Mouse (Mus musculus): ENCODE results near the gene Znrd1. TPM values are rescaled to one million over a fixed set of nuclear protein-coding genes. Genes with fewer than 3 reads are reported as not detected.
"Not testable (repeated sequence)": the region's sequence is repeated elsewhere in the genome, so short reads cannot be mapped to it uniquely, and the experiment has no call there.

The Znrd1 gene
- polyA plus RNA-seq, 1 experiment from 2014 or later: 87.9 TPM

- Histone ChIP-seq H3K4me3 (ENCODE audit: low read depth, low read length) (no peak overlapping the region), H3K27me3 (replicated peaks; ENCODE audit: control insufficient read depth, insufficient read depth, low read length) (peaks cover 7% of the 10 kb centered on the region), H3K9ac (ENCODE audit: low read length) (no peak overlapping the region), H3K36me3 (ENCODE audit: control insufficient read depth, insufficient read depth, low read length) (no peaks in the 10 kb centered on the region), H3K4me1 (ENCODE audit: control insufficient read depth, insufficient read depth, low read length) (no peaks in the 10 kb centered on the region), H3K27ac (ENCODE audit: low read depth, low read length) (no peak overlapping the region), H3K4me2 (ENCODE audit: low read length) (no peak overlapping the region), H3K9me3 (replicated peaks; ENCODE audit: control insufficient read depth, low read length) (no peaks in the 10 kb centered on the region)
- ATAC-seq (no peak), DNase-seq (ENCODE audit: low spot score) (no peak)
- WGBS: 87% methylated on average over 4 of the region's 4 CpGs
These were observed 35.5 kb upstream of the Znrd1 start for GRCm38 (mm10) chr17:36993770-36994325.

GRCm38 (mm10) chr17:36992336-36993104 lies 34.2 kb upstream of the Znrd1 start:
- ATAC-seq (no peak), DNase-seq (ENCODE audit: low spot score) (no peak)
- 79% methylated on average over 3 of the region's 3 CpGs for WGBS
- Histone ChIP-seq H3K4me2 (ENCODE audit: low read length) (no peak overlapping the region), H3K4me3 (ENCODE audit: low read depth, low read length) (no peak overlapping the region), H3K9me3 (replicated peaks; ENCODE audit: control insufficient read depth, low read length) (no peaks in the 10 kb centered on the region), H3K9ac (ENCODE audit: low read length) (no peak overlapping the region), H3K27ac (ENCODE audit: low read depth, low read length) (no peak overlapping the region), H3K36me3 (ENCODE audit: control insufficient read depth, insufficient read depth, low read length) (no peaks in the 10 kb centered on the region), H3K27me3 (replicated peaks; ENCODE audit: control insufficient read depth, insufficient read depth, low read length) (peaks cover 17% of the 10 kb centered on the region), H3K4me1 (ENCODE audit: control insufficient read depth, insufficient read depth, low read length) (no peaks in the 10 kb centered on the region)

- H3K9me3 ChIP-seq (replicated peaks; ENCODE audit: control insufficient read depth, low read length); H3K4me3 ChIP-seq (ENCODE audit: low read depth, low read length); H3K9ac ChIP-seq (ENCODE audit: low read length); H3K36me3 ChIP-seq (ENCODE audit: control insufficient read depth, insufficient read depth, low read length); H3K4me2 ChIP-seq (ENCODE audit: low read length); ATAC-seq; H3K27ac ChIP-seq (ENCODE audit: low read depth, low read length); DNase-seq (ENCODE audit: low spot score); H3K4me1 ChIP-seq (ENCODE audit: control insufficient read depth, insufficient read depth, low read length): not testable (repeated sequence)
- 91% methylated on average over 5 of the region's 6 CpGs for WGBS
- peaks cover 17% of the 10 kb centered on the region for H3K27me3 ChIP-seq (replicated peaks; ENCODE audit: control insufficient read depth, insufficient read depth, low read length)
These were observed 32.3 kb upstream of the Znrd1 start for GRCm38 (mm10) chr17:36990630-36991029.

- Histone ChIP-seq H3K9ac (ENCODE audit: low read length) (0 out of 2 replicates have a peak within 1 kb of the TSS, but pooled peaks have one; percentile 8), H3K27ac (ENCODE audit: low read depth, low read length) (no peak within 1 kb of the TSS), H3K4me2 (ENCODE audit: low read length) (0 out of 2 replicates have a peak within 1 kb of the TSS, but pooled peaks have one; percentile 12), H3K36me3 (ENCODE audit: control insufficient read depth, insufficient read depth, low read length) (no peaks in the 10 kb centered on the region), H3K27me3 (replicated peaks; ENCODE audit: control insufficient read depth, insufficient read depth, low read length) (peaks cover 17% of the 10 kb centered on the region), H3K9me3 (replicated peaks; ENCODE audit: control insufficient read depth, low read length) (no peaks in the 10 kb centered on the region), H3K4me1 (ENCODE audit: control insufficient read depth, insufficient read depth, low read length) (no peaks in the 10 kb centered on the region), H3K4me3 (ENCODE audit: low read depth, low read length) (no peak within 1 kb of the TSS)
- ATAC-seq: no peak
- DNase-seq (ENCODE audit: low spot score): no peak
- 27% methylated on average over 5 of the region's 5 CpGs for WGBS
These were observed 31.1 kb upstream of the Znrd1 start, which contains the start of gene H2-M5 for GRCm38 (mm10) chr17:36989437-36989836. H2-M5 (minus strand) TSS chr17:36989537.

- H3K4me2 ChIP-seq (ENCODE audit: low read length): 0 out of 2 replicates have a peak overlapping the region, but pooled peaks have one; percentile 12
- ATAC-seq (no peak), DNase-seq (ENCODE audit: low spot score) (no peak)
- no peaks in the 10 kb centered on the region for H3K36me3 ChIP-seq (ENCODE audit: control insufficient read depth, insufficient read depth, low read length)
- no peaks in the 10 kb centered on the region for H3K9me3 ChIP-seq (replicated peaks; ENCODE audit: control insufficient read depth, low read length)
- H3K27ac ChIP-seq (ENCODE audit: low read depth, low read length): no peak overlapping the region
- 8% methylated on average over 24 of the region's 24 CpGs for WGBS
- no peak overlapping the region for H3K4me3 ChIP-seq (ENCODE audit: low read depth, low read length)
- no peaks in the 10 kb centered on the region for H3K4me1 ChIP-seq (ENCODE audit: control insufficient read depth, insufficient read depth, low read length)
- H3K9ac ChIP-seq (ENCODE audit: low read length): 0 out of 2 replicates have a peak overlapping the region, but pooled peaks have one; percentile 8
- peaks cover 17% of the 10 kb centered on the region for H3K27me3 ChIP-seq (replicated peaks; ENCODE audit: control insufficient read depth, insufficient read depth, low read length)
These were observed 30.1 kb upstream of the Znrd1 start for GRCm38 (mm10) chr17:36988475-36988874.

GRCm38 (mm10) chr17:36982253-36983155 lies 24.1 kb upstream of the Znrd1 start:
- DNase-seq (ENCODE audit: low spot score): no peak

GRCm38 (mm10) chr17:36981845-36982244 lies 23.5 kb upstream of the Znrd1 start:
- Histone ChIP-seq H3K27ac (ENCODE audit: low read depth, low read length) (no peak overlapping the region), H3K4me1 (ENCODE audit: control insufficient read depth, insufficient read depth, low read length) (no peaks in the 10 kb centered on the region), H3K4me3 (ENCODE audit: low read depth, low read length) (no peak overlapping the region), H3K36me3 (ENCODE audit: control insufficient read depth, insufficient read depth, low read length) (no peaks in the 10 kb centered on the region), H3K9ac (ENCODE audit: low read length) (no peak overlapping the region), H3K9me3 (replicated peaks; ENCODE audit: control insufficient read depth, low read length) (no peaks in the 10 kb centered on the region), H3K4me2 (ENCODE audit: low read length) (no peak overlapping the region), H3K27me3 (replicated peaks; ENCODE audit: control insufficient read depth, insufficient read depth, low read length) (no peaks in the 10 kb centered on the region)
- 9% methylated on average over 4 of the region's 4 CpGs for WGBS
- ATAC-seq (no peak), DNase-seq (ENCODE audit: low spot score) (no peak)

More at GRCm38 (mm10) chr17:36982253-36983155, 24.1 kb upstream of the Znrd1 start:
- Histone ChIP-seq H3K4me1 (ENCODE audit: control insufficient read depth, insufficient read depth, low read length) (no peaks in the 10 kb centered on the region), H3K36me3 (ENCODE audit: control insufficient read depth, insufficient read depth, low read length) (no peaks in the 10 kb centered on the region), H3K27me3 (replicated peaks; ENCODE audit: control insufficient read depth, insufficient read depth, low read length) (no peaks in the 10 kb centered on the region), H3K4me3 (ENCODE audit: low read depth, low read length) (no peak overlapping the region), H3K4me2 (ENCODE audit: low read length) (no peak overlapping the region), H3K9ac (ENCODE audit: low read length) (no peak overlapping the region), H3K27ac (ENCODE audit: low read depth, low read length) (no peak overlapping the region), H3K9me3 (replicated peaks; ENCODE audit: control insufficient read depth, low read length) (no peaks in the 10 kb centered on the region)
- 41% methylated on average over 5 of the region's 5 CpGs for WGBS
- ATAC-seq: no peak

- Histone ChIP-seq H3K4me2 (ENCODE audit: low read length) (no peak within 1 kb of the TSS), H3K9me3 (replicated peaks; ENCODE audit: control insufficient read depth, low read length) (no peaks in the 10 kb centered on the region), H3K9ac (ENCODE audit: low read length) (no peak within 1 kb of the TSS), H3K27ac (ENCODE audit: low read depth, low read length) (no peak within 1 kb of the TSS), H3K4me1 (ENCODE audit: control insufficient read depth, insufficient read depth, low read length) (no peaks in the 10 kb centered on the region), H3K27me3 (replicated peaks; ENCODE audit: control insufficient read depth, insufficient read depth, low read length) (no peaks in the 10 kb centered on the region), H3K4me3 (ENCODE audit: low read depth, low read length) (no peak within 1 kb of the TSS), H3K36me3 (ENCODE audit: control insufficient read depth, insufficient read depth, low read length) (no peaks in the 10 kb centered on the region)
- DNase-seq (ENCODE audit: low spot score) (no peak), ATAC-seq (no peak)
- WGBS: 18% methylated on average over 18 of the region's 18 CpGs
These were observed 23.0 kb upstream of the Znrd1 start, which contains the start of gene 2410137M14Rik for GRCm38 (mm10) chr17:36981221-36981813. 2410137M14Rik (minus strand) TSS chr17:36981237.

Measured in forebrain, embryonic 14.5 days (tissue).